Mouse (Mus musculus): Measurements from ENCODE around the gene Tbx19. TPM values are rescaled to one million over a fixed set of nuclear protein-coding genes. Genes with fewer than 3 reads are reported as not detected.
A peak's percentile ranks its signal among the peaks of the same experiment; 100 is the strongest.

The Tbx19 gene
- total RNA-seq, 2 experiments from 2014 or later = not detected

GRCm38 (mm10) chr1:165121096-165121495 lies 39.5 kb downstream of the Tbx19 start:
- Histone ChIP-seq H3K4me3 (no peak overlapping the region), H3K27ac (no peak overlapping the region)
- no peak for TF ChIP-seq CTCF (IDR thresholded peaks at IDR 0.05)
- no peak for DNase-seq
- intact Hi-C loops (cut with DNase I) = loop anchor here (2.0 to 5.0 kb wide), 2 partner anchors 754 to 804 kb away; no protein-coding TSS in a partner anchor

GRCm38 (mm10) chr1:165120349-165120898 lies 40.1 kb downstream of the Tbx19 start:
- TF ChIP-seq CTCF (IDR thresholded peaks at IDR 0.05) = peak; percentile 78
- peak overlapping the region; percentile 58 for H3K4me3 ChIP-seq
- H3K27ac ChIP-seq = no peak overlapping the region
- intact Hi-C loops (cut with DNase I) = loop anchor here (2.0 to 5.0 kb wide), 2 partner anchors 753 to 804 kb away; no protein-coding TSS in a partner anchor
- DNase-seq = peak; percentile 91

DNA sequence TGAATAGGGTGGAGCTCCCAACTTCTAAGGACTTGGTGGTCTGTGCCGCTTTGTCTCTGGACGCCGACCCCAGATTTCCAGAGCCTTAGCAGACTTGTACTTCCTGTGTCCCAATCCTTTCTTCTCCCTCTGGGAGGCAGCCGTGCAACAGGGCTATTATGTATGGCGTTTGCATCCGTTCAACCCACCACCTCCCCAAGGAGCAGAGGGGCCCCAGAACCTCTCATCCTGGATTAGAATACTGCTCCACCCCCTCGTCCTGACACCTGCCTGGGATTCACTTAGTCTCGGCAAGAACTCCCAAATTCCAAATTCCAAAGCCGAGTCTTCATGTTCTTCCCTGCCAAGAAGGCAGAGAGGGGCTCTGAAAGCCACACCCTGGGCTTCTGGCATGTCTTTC lies 40.8 kb downstream of the Tbx19 start:
- H3K4me3 ChIP-seq = peak overlapping the region; percentile 58
- H3K27ac ChIP-seq = peak overlapping the region; percentile 54
- TF ChIP-seq CTCF (IDR thresholded peaks at IDR 0.05) = no peak
- intact Hi-C loops (cut with DNase I) = loop anchor here (2.0 to 5.0 kb wide), 3 partner anchors 217 to 803 kb away; no protein-coding TSS in a partner anchor
- DNase-seq = no peak

GRCm38 (mm10) chr1:165119011-165119726 lies 41.4 kb downstream of the Tbx19 start:
- Histone ChIP-seq H3K27ac (no peak overlapping the region), H3K4me3 (no peak overlapping the region)
- TF ChIP-seq CTCF (IDR thresholded peaks at IDR 0.05) = no peak
- DNase-seq = no peak
- intact Hi-C loops (cut with DNase I) = loop anchor here (5.0 kb wide), 1 partner anchor 217 kb away; no protein-coding TSS in a partner anchor

GRCm38 (mm10) chr1:165114460-165115175 lies 46.0 kb downstream of the Tbx19 start:
- Histone ChIP-seq H3K4me3 (peak overlapping the region; percentile 35), H3K27ac (no peak overlapping the region)
- intact Hi-C loops (cut with DNase I) = loop anchor here (5.0 kb wide), 1 partner anchor 212 kb away; no protein-coding TSS in a partner anchor
- TF ChIP-seq CTCF (IDR thresholded peaks at IDR 0.05) = peak; percentile 41
- DNase-seq = no peak

- no peak for DNase-seq
- Histone ChIP-seq H3K4me3 (no peak overlapping the region), H3K27ac (no peak overlapping the region)
- TF ChIP-seq CTCF (IDR thresholded peaks at IDR 0.05) = no peak
- intact Hi-C loops (cut with DNase I) = no loop called here
These were observed 46.9 kb downstream of the Tbx19 start for GRCm38 (mm10) chr1:165113700-165114099.

DNA sequence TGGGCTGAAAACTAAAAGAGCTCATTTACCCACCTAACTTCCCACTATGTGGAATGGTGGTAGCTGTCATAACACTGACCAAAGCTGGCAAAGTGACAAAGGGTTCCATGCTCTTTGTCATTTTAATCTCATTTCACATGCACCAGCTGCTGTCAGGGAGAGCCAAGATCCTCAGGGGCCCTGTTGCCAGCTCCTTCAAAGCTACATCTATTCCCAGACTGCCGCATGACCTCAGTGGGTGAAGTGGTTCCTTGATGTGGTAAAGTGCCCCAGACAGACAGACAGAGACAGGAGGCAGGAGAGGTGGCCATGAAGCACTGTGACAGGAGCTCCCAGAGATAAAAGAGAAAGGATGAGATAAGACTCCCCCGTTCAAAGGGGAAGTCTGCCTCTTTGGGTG lies 49.9 kb downstream of the Tbx19 start:
- Histone ChIP-seq H3K4me3 (no peak overlapping the region), H3K27ac (no peak overlapping the region)
- no peak for DNase-seq
- intact Hi-C loops (cut with DNase I) = no loop called here
- TF ChIP-seq CTCF (IDR thresholded peaks at IDR 0.05) = no peak

DNA sequence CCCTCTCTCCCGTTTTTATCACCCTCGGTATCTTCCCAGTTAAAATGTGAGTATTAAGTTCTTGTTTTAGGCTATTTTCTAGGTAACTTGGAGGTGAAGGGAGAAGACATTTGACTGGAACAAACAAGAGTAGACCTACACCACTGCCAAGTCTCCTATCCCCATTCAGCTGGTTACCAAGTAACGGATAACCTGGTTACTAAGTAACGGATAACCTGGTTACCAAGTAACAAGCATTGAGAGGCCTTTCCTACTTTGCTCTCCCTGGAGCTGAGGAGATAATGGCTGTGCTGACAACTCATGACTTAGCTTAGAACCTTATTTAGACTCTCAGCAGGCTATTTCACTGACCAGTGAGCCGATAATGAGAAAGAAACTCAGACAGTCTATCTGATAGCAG lies 51.4 kb downstream of the Tbx19 start:
- H3K27ac ChIP-seq = no peak overlapping the region
- TF ChIP-seq CTCF (IDR thresholded peaks at IDR 0.05) = no peak
- intact Hi-C loops (cut with DNase I) = no loop called here
- no peak overlapping the region for H3K4me3 ChIP-seq
- no peak for DNase-seq

GRCm38 (mm10) chr1:165108477-165108876 lies 52.1 kb downstream of the Tbx19 start:
- intact Hi-C loops (cut with DNase I) = no loop called here
- TF ChIP-seq CTCF (IDR thresholded peaks at IDR 0.05) = no peak
- DNase-seq = no peak
- Histone ChIP-seq H3K4me3 (no peak overlapping the region), H3K27ac (no peak overlapping the region)

- no peak for TF ChIP-seq CTCF (IDR thresholded peaks at IDR 0.05)
- H3K4me3 ChIP-seq = no peak overlapping the region
- intact Hi-C loops (cut with DNase I) = no loop called here
- H3K27ac ChIP-seq = no peak overlapping the region
- no peak for DNase-seq
These were observed 54.6 kb downstream of the Tbx19 start for GRCm38 (mm10) chr1:165106011-165106385.

- no peak for DNase-seq
- Histone ChIP-seq H3K27ac (no peak overlapping the region), H3K4me3 (no peak overlapping the region)
- TF ChIP-seq CTCF (IDR thresholded peaks at IDR 0.05) = no peak
- intact Hi-C loops (cut with DNase I) = no loop called here
These were observed 55.1 kb downstream of the Tbx19 start for GRCm38 (mm10) chr1:165105270-165106010.

- TF ChIP-seq CTCF (IDR thresholded peaks at IDR 0.05) = no peak
- no peak overlapping the region for H3K4me3 ChIP-seq
These were observed 55.8 kb downstream of the Tbx19 start for GRCm38 (mm10) chr1:165104707-165105259.

More at GRCm38 (mm10) chr1:165104707-165105259, 55.8 kb downstream of the Tbx19 start:
- H3K27ac ChIP-seq = no peak overlapping the region
- DNase-seq = no peak
- intact Hi-C loops (cut with DNase I) = no loop called here

All from gastrocnemius, adult 2 months (tissue).